Comparison of ENCODE assay signal across 15 mouse cellular contexts in genomic region chr11:43350242-43350641, GRCm38 (mm10).
DNase-seq lines count a peak whose midpoint lies in the region; ATAC-seq lines count a peak whose summit lies in the region.
"Had no signal": no experiment of that assay in that cellular context is flagged by ENCODE, and none has a peak within 500 bp of the region (broad histone marks: within the 10 kb centered on the region; RNA-seq: fewer than 3 reads in every experiment).

No protein-coding gene starts in this region.

- H3K9me3 ChIP-seq in forebrain, embryonic 13.5 days (replicated peaks): no peaks in the 10 kb centered on the region
- no peaks in the 10 kb centered on the region for H3K9me3 ChIP-seq in forebrain, embryonic 11.5 days (ENCODE audit: control insufficient read depth, low read length)
- no peaks in the 10 kb centered on the region for H3K9me3 ChIP-seq in neural tube, embryonic 14.5 days (ENCODE audit: control insufficient read depth, low read length)
- no peaks in the 10 kb centered on the region for H3K9me3 ChIP-seq in neural tube, embryonic 15.5 days (replicated peaks)
- no peaks in the 10 kb centered on the region for H3K9me3 ChIP-seq in hindbrain, embryonic 13.5 days
- no peaks in the 10 kb centered on the region for H3K9me3 ChIP-seq in midbrain, embryonic 15.5 days
- H3K9me3 ChIP-seq: heart, embryonic 10.5 days; liver, embryonic 12.5 days; neural tube, embryonic 12.5 days had no signal

- H3K4me3 ChIP-seq in forebrain, embryonic 13.5 days: no peak overlapping the region
- no peak overlapping the region for H3K4me3 ChIP-seq in forebrain, embryonic 11.5 days (ENCODE audit: low read depth, low read length)
- H3K4me3 ChIP-seq in neural tube, embryonic 14.5 days (ENCODE audit: low read depth, low read length): no peak overlapping the region
- no peak overlapping the region for H3K4me3 ChIP-seq in neural tube, embryonic 15.5 days (replicated peaks)
- H3K4me3 ChIP-seq in hindbrain, embryonic 13.5 days: no peak overlapping the region
- no peak overlapping the region for H3K4me3 ChIP-seq in midbrain, embryonic 15.5 days
- H3K4me3 ChIP-seq: heart, embryonic 10.5 days; liver, embryonic 12.5 days; neural tube, embryonic 12.5 days had no signal

- H3K36me3 ChIP-seq in forebrain, embryonic 13.5 days (ENCODE audit: poor library complexity, severe bottlenecking): no peaks in the 10 kb centered on the region
- H3K36me3 ChIP-seq in forebrain, embryonic 11.5 days (ENCODE audit: control insufficient read depth, insufficient read depth, low read length): no peaks in the 10 kb centered on the region
- no peaks in the 10 kb centered on the region for H3K36me3 ChIP-seq in neural tube, embryonic 14.5 days (ENCODE audit: control insufficient read depth, insufficient read depth, low read length)
- H3K36me3 ChIP-seq in neural tube, embryonic 15.5 days: no peaks in the 10 kb centered on the region
- H3K36me3 ChIP-seq in hindbrain, embryonic 13.5 days: no peaks in the 10 kb centered on the region
- no peaks in the 10 kb centered on the region for H3K36me3 ChIP-seq in midbrain, embryonic 15.5 days (replicated peaks)
- H3K36me3 ChIP-seq: heart, embryonic 10.5 days; liver, embryonic 12.5 days; neural tube, embryonic 12.5 days had no signal

- H3K4me1 ChIP-seq in forebrain, embryonic 13.5 days: 0 out of 2 replicates have a peak, but pooled peaks cover 1% of the 10 kb centered on the region
- no peaks in the 10 kb centered on the region for H3K4me1 ChIP-seq in forebrain, embryonic 11.5 days (replicated peaks; ENCODE audit: control insufficient read depth, insufficient read depth, low read length)
- no peaks in the 10 kb centered on the region for H3K4me1 ChIP-seq in neural tube, embryonic 14.5 days (ENCODE audit: control insufficient read depth, insufficient read depth, low read length)
- no peaks in the 10 kb centered on the region; the same call in 1 of the 2 replicates for H3K4me1 ChIP-seq in neural tube, embryonic 15.5 days
- H3K4me1 ChIP-seq in hindbrain, embryonic 13.5 days (replicated peaks): peaks cover 9% of the 10 kb centered on the region
- peaks cover 18% of the 10 kb centered on the region for H3K4me1 ChIP-seq in midbrain, embryonic 15.5 days
- H3K4me1 ChIP-seq: liver, embryonic 12.5 days; neural tube, embryonic 12.5 days had no signal

- 48% methylated on average over 3 of the region's 3 CpGs for WGBS in forebrain, embryonic 13.5 days
- 53% methylated on average over 3 of the region's 3 CpGs for WGBS in forebrain, embryonic 11.5 days
- WGBS in neural tube, embryonic 14.5 days: 55% methylated on average over 3 of the region's 3 CpGs
- WGBS in neural tube, embryonic 15.5 days: 65% methylated on average over 3 of the region's 3 CpGs
- WGBS in hindbrain, embryonic 13.5 days: 55% methylated on average over 3 of the region's 3 CpGs
- WGBS in midbrain, embryonic 15.5 days: 18% methylated on average over 3 of the region's 3 CpGs

- intact Hi-C loops in heart, postnatal 14 days (cut with DNase I): no loop called here

- no peaks in the 10 kb centered on the region for H3K27me3 ChIP-seq in forebrain, embryonic 13.5 days
- H3K27me3 ChIP-seq in forebrain, embryonic 11.5 days (ENCODE audit: control insufficient read depth, insufficient read depth, low read length): no peaks in the 10 kb centered on the region
- no peaks in the 10 kb centered on the region for H3K27me3 ChIP-seq in neural tube, embryonic 14.5 days (ENCODE audit: control insufficient read depth, insufficient read depth, low read length)
- H3K27me3 ChIP-seq in neural tube, embryonic 15.5 days (replicated peaks): no peaks in the 10 kb centered on the region
- H3K27me3 ChIP-seq in hindbrain, embryonic 13.5 days: no peaks in the 10 kb centered on the region
- H3K27me3 ChIP-seq in midbrain, embryonic 15.5 days (replicated peaks): no peaks in the 10 kb centered on the region
- H3K27me3 ChIP-seq: liver, embryonic 12.5 days; neural tube, embryonic 12.5 days had no signal

- no peak for DNase-seq in forebrain, embryonic 11.5 days (ENCODE audit: low spot score)
- DNase-seq in heart, postnatal 14 days: no peak
- DNase-seq: cerebellum, adult 8-10 months; gastrocnemius, postnatal 36 days; lung, embryonic 14.5 days had no signal

- no peak overlapping the region for H3K4me2 ChIP-seq in forebrain, embryonic 13.5 days
- H3K4me2 ChIP-seq in forebrain, embryonic 11.5 days (ENCODE audit: low read depth, low read length, severe bottlenecking): no peak overlapping the region
- no peak overlapping the region for H3K4me2 ChIP-seq in neural tube, embryonic 14.5 days (ENCODE audit: low read depth, low read length)
- H3K4me2 ChIP-seq in neural tube, embryonic 15.5 days: no peak overlapping the region
- H3K4me2 ChIP-seq in hindbrain, embryonic 13.5 days: no peak overlapping the region
- H3K4me2 ChIP-seq in midbrain, embryonic 15.5 days: no peak overlapping the region
- H3K4me2 ChIP-seq: liver, embryonic 12.5 days; lung, embryonic 14.5 days; neural tube, embryonic 12.5 days had no signal

- no peak overlapping the region for H3K9ac ChIP-seq in forebrain, embryonic 13.5 days
- H3K9ac ChIP-seq in forebrain, embryonic 11.5 days (ENCODE audit: low read length): no peak overlapping the region
- no peak overlapping the region for H3K9ac ChIP-seq in neural tube, embryonic 14.5 days (replicated peaks; ENCODE audit: low read depth, low read length)
- H3K9ac ChIP-seq in neural tube, embryonic 15.5 days (replicated peaks): no peak overlapping the region
- H3K9ac ChIP-seq in hindbrain, embryonic 13.5 days: no peak overlapping the region
- H3K9ac ChIP-seq in midbrain, embryonic 15.5 days: no peak overlapping the region
- H3K9ac ChIP-seq: liver, embryonic 12.5 days; lung, embryonic 14.5 days; neural tube, embryonic 12.5 days had no signal

- H3K27ac ChIP-seq in forebrain, embryonic 13.5 days: no peak overlapping the region
- no peak overlapping the region for H3K27ac ChIP-seq in forebrain, embryonic 11.5 days (ENCODE audit: low read depth, low read length)
- no peak overlapping the region for H3K27ac ChIP-seq in neural tube, embryonic 14.5 days (ENCODE audit: low read depth, low read length)
- H3K27ac ChIP-seq in neural tube, embryonic 15.5 days (replicated peaks): no peak overlapping the region
- H3K27ac ChIP-seq in hindbrain, embryonic 13.5 days: no peak overlapping the region
- peak overlapping the region; percentile 65 for H3K27ac ChIP-seq in midbrain, embryonic 15.5 days
- H3K27ac ChIP-seq: heart, embryonic 10.5 days; liver, embryonic 12.5 days; macrophage; neural tube, embryonic 12.5 days had no signal

- peak; percentile 43; the same call in 1 of the 2 replicates for ATAC-seq in forebrain, embryonic 13.5 days
- no peak for ATAC-seq in forebrain, embryonic 11.5 days (replicated peaks; ENCODE audit: low FRiP score)
- ATAC-seq in neural tube, embryonic 14.5 days (ENCODE audit: low read depth): peak; percentile 45; the same call in 1 of the 2 replicates
- ATAC-seq in neural tube, embryonic 15.5 days (ENCODE audit: low FRiP score): no peak
- ATAC-seq in hindbrain, embryonic 13.5 days (ENCODE audit: low FRiP score): peak; percentile 70; the same call in 1 of the 2 replicates
- ATAC-seq in midbrain, embryonic 15.5 days (replicated peaks): peak; percentile 72; the same call in 1 of the 2 replicates
- no peak for ATAC-seq in CD4-positive, CD25-positive, alpha-beta regulatory T cell, adult 4 months
- ATAC-seq: liver, embryonic 12.5 days had no signal

Comparison
In these comparisons a context has a peak if more than half of its experiments do, and no peak if none do; other contexts are left out.
1. ATAC-seq: peak in forebrain, embryonic 13.5 days (single experiment), neural tube, embryonic 14.5 days (single experiment), hindbrain, embryonic 13.5 days (single experiment) and midbrain, embryonic 15.5 days (single experiment); none in forebrain, embryonic 11.5 days (single experiment), neural tube, embryonic 15.5 days (single experiment) and CD4-positive, CD25-positive, alpha-beta regulatory T cell, adult 4 months (single experiment).